Mouse (Mus musculus) ovary, postnatal 36 days (tissue): Measurements from ENCODE around the gene Nsf.

Experiments used
- DNase-seq: peaks from one replicate; pipeline ENCODE4 v3.0.0; 2022; ENCODE audit warnings: low spot score, mixed read lengths

The Nsf gene

GRCm38 (mm10) chr11:103772505-103773386 is 181.1 kb downstream of the Nsf start:
- DNase-seq = no peak
